Mouse (Mus musculus): Measurements from ENCODE around the gene Vmn1r117. TPM values are rescaled to one million over a fixed set of nuclear protein-coding genes. Genes with fewer than 3 reads are reported as not detected.
"Not testable (repeated sequence)": the region's sequence is repeated elsewhere in the genome, so short reads cannot be mapped to it uniquely, and the experiment has no call there.

The Vmn1r117 gene
- polyA plus RNA-seq (2014; fragmentation: Nextera tagmentation; extraction: Ambion mirVana) = not detected in 2 replicates

DNA sequence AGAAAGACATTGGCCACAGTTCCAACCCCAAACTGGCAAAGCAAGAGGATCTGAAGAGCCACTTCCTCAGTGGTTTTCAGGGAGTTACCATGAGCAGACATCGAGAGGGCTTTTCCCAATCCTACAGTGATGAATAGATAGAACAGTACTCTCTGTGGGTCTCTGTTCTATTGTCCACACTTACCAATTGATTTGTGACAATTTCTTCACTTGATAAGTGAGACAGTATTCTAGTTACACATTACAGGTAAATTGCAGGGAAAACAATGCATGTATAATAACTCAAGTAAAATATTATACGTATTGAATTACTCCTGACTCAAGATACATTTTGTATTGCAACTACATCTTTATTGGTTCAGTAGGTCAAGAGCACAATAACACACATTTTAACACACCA, at the start of gene Vmn1r117:
Vmn1r117 (minus strand) TSS at position 101 of the 400 bp plus-strand sequence.
- DNase-seq (ENCODE audit: low spot score); H3K9me3 ChIP-seq (ENCODE audit: control insufficient read depth, low read length); H3K36me3 ChIP-seq (ENCODE audit: control insufficient read depth, insufficient read depth, low read length); H3K4me1 ChIP-seq (replicated peaks; ENCODE audit: control insufficient read depth, insufficient read depth, low read length); H3K4me3 ChIP-seq (ENCODE audit: low read depth, low read length); H3K27me3 ChIP-seq (ENCODE audit: control insufficient read depth, insufficient read depth, low read length); ATAC-seq (ENCODE audit: low FRiP score); H3K27ac ChIP-seq (ENCODE audit: low read depth, low read length); H3K9ac ChIP-seq (ENCODE audit: low read depth, low read length); H3K4me2 ChIP-seq (replicated peaks; ENCODE audit: low read depth, low read length): not testable (repeated sequence)
- no CpG with 5 or more reads among the region's 2 CpGs for WGBS

DNA sequence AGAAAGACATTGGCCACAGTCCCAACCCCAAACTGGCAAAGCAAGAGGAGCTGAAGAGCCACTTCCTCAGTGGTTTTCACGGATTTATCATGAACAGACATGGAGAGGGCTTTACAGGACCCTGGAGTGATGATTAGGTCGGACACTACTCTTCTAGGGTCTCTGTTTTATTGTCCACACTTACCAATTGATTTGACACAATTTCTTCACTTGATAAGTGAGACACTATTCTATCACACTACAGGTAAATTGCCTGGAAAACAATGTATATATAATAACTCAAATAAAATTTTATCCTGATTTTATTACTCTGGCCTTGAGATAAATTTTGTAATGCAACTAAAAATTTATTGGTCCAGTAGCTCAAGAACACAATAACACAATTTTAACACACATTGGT, 28.3 kb upstream of the Vmn1r117 start, which contains the start of gene Vmn1r118:
Vmn1r118 (minus strand) TSS at position 101 of the 400 bp plus-strand sequence.
- DNase-seq (ENCODE audit: low spot score); H3K27ac ChIP-seq (ENCODE audit: low read depth, low read length); ATAC-seq (ENCODE audit: low FRiP score); H3K4me3 ChIP-seq (ENCODE audit: low read depth, low read length); H3K27me3 ChIP-seq (ENCODE audit: control insufficient read depth, insufficient read depth, low read length); H3K4me2 ChIP-seq (replicated peaks; ENCODE audit: low read depth, low read length); H3K9me3 ChIP-seq (ENCODE audit: control insufficient read depth, low read length); H3K9ac ChIP-seq (ENCODE audit: low read depth, low read length); H3K4me1 ChIP-seq (replicated peaks; ENCODE audit: control insufficient read depth, insufficient read depth, low read length); H3K36me3 ChIP-seq (ENCODE audit: control insufficient read depth, insufficient read depth, low read length): not testable (repeated sequence)
- no CpG with 5 or more reads among the region's 2 CpGs for WGBS

DNA sequence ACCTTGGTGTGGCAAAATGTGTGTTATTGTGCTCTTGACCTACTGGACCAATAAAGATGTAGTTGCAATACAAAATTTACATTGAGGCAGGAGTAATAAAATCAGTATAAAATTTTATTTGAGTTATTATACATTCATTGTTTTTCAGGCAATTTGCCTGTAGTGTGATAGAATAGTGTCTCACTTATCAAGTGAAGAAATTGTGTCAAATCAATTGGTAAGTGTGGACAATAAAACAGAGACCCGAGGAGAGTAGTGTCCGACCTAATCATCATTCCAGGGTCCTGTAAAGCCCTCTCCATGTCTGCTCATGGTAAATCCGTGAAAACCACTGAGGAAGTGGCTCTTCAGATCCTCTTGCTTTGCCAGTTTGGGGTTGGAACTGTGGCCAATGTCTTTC, 12.0 kb downstream of the Vmn1r117 start, which contains the start of gene Vmn1r116:
Vmn1r116 (plus strand) TSS at position 301 of the 400 bp plus-strand sequence.
- not testable (repeated sequence) for H3K27ac ChIP-seq (ENCODE audit: low read depth, low read length); H3K9me3 ChIP-seq (ENCODE audit: control insufficient read depth, low read length); H3K9ac ChIP-seq (ENCODE audit: low read depth, low read length); DNase-seq (ENCODE audit: low spot score); ATAC-seq (ENCODE audit: low FRiP score); H3K27me3 ChIP-seq (ENCODE audit: control insufficient read depth, insufficient read depth, low read length); H3K4me1 ChIP-seq (replicated peaks; ENCODE audit: control insufficient read depth, insufficient read depth, low read length); H3K4me2 ChIP-seq (replicated peaks; ENCODE audit: low read depth, low read length); H3K36me3 ChIP-seq (ENCODE audit: control insufficient read depth, insufficient read depth, low read length); H3K4me3 ChIP-seq (ENCODE audit: low read depth, low read length)
- WGBS = 53% methylated on average over 3 of the region's 3 CpGs

DNA sequence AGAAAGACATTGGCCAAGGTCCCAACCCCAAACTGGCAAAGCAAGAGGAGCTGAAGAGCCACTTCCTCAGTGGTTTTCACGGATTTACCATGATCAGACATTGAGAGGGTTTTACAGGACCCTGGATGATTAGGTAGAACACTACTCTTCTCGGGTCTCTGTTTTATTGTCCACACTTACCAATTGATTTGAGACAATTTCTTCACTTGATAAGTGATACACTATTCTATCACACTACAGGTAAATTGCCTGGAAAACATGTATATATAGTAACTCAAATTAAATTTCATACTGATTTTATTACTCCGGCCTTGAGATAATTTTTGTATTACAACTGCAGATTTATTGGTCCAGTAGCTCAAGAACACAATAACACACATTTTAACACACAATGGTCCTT, 39.0 kb downstream of the Vmn1r117 start, which contains the start of gene Vmn1r115:
Vmn1r115 (minus strand) TSS at position 101 of the 400 bp plus-strand sequence.
- not testable (repeated sequence) for H3K9ac ChIP-seq (ENCODE audit: low read depth, low read length); H3K27me3 ChIP-seq (ENCODE audit: control insufficient read depth, insufficient read depth, low read length); H3K4me3 ChIP-seq (ENCODE audit: low read depth, low read length); ATAC-seq (ENCODE audit: low FRiP score); H3K4me1 ChIP-seq (replicated peaks; ENCODE audit: control insufficient read depth, insufficient read depth, low read length); H3K27ac ChIP-seq (ENCODE audit: low read depth, low read length); H3K36me3 ChIP-seq (ENCODE audit: control insufficient read depth, insufficient read depth, low read length); H3K4me2 ChIP-seq (replicated peaks; ENCODE audit: low read depth, low read length); DNase-seq (ENCODE audit: low spot score); H3K9me3 ChIP-seq (ENCODE audit: control insufficient read depth, low read length)
- WGBS = 100% methylated on average over 1 of the region's 3 CpGs

Other genes with a start within 250 kb of the Vmn1r117 start
- not detected in 2 replicates for gene Vmn1r107, start 215.2 kb downstream of the Vmn1r117 start, polyA plus RNA-seq (2014; fragmentation: Nextera tagmentation; extraction: Ambion mirVana)
- not detected in 2 replicates for gene Vmn1r111, start 180.9 kb downstream of the Vmn1r117 start, polyA plus RNA-seq (2014; fragmentation: Nextera tagmentation; extraction: Ambion mirVana)
- not detected in 2 replicates for gene Gm10668, start 153.5 kb downstream of the Vmn1r117 start, polyA plus RNA-seq (2014; fragmentation: Nextera tagmentation; extraction: Ambion mirVana)
- gene Vmn1r112, start 112.9 kb downstream of the Vmn1r117 start, polyA plus RNA-seq (2014; fragmentation: Nextera tagmentation; extraction: Ambion mirVana) = not detected in 2 replicates
- gene Vmn1r113, start 96.8 kb downstream of the Vmn1r117 start, polyA plus RNA-seq (2014; fragmentation: Nextera tagmentation; extraction: Ambion mirVana) = not detected in 2 replicates
- not detected in 2 replicates for gene Vmn1r114, start 71.9 kb downstream of the Vmn1r117 start, polyA plus RNA-seq (2014; fragmentation: Nextera tagmentation; extraction: Ambion mirVana)
- gene Vmn1r115, start 39.1 kb downstream of the Vmn1r117 start, polyA plus RNA-seq (2014; fragmentation: Nextera tagmentation; extraction: Ambion mirVana) = not detected in 2 replicates
- not detected in 2 replicates for gene Vmn1r116, start 11.9 kb downstream of the Vmn1r117 start, polyA plus RNA-seq (2014; fragmentation: Nextera tagmentation; extraction: Ambion mirVana)
- not detected in 2 replicates for gene Vmn1r118, start 28.2 kb upstream of the Vmn1r117 start, polyA plus RNA-seq (2014; fragmentation: Nextera tagmentation; extraction: Ambion mirVana)
- gene Vmn1r119, start 128.3 kb upstream of the Vmn1r117 start, polyA plus RNA-seq (2014; fragmentation: Nextera tagmentation; extraction: Ambion mirVana) = not detected in 2 replicates
- gene Vmn1r120, start 169.7 kb upstream of the Vmn1r117 start, polyA plus RNA-seq (2014; fragmentation: Nextera tagmentation; extraction: Ambion mirVana) = not detected in 2 replicates
- gene Vmn1r121, start 214.4 kb upstream of the Vmn1r117 start, polyA plus RNA-seq (2014; fragmentation: Nextera tagmentation; extraction: Ambion mirVana) = not detected in 2 replicates

All from hindbrain, embryonic 11.5 days (tissue).